Mouse (Mus musculus): ENCODE measurements around the gene Epx. TPM values are rescaled to one million over a fixed set of nuclear protein-coding genes. Genes with fewer than 3 reads are reported as not detected.

The Epx gene
- total RNA-seq, 2 experiments from 2014 or later, result not detected

DNA sequence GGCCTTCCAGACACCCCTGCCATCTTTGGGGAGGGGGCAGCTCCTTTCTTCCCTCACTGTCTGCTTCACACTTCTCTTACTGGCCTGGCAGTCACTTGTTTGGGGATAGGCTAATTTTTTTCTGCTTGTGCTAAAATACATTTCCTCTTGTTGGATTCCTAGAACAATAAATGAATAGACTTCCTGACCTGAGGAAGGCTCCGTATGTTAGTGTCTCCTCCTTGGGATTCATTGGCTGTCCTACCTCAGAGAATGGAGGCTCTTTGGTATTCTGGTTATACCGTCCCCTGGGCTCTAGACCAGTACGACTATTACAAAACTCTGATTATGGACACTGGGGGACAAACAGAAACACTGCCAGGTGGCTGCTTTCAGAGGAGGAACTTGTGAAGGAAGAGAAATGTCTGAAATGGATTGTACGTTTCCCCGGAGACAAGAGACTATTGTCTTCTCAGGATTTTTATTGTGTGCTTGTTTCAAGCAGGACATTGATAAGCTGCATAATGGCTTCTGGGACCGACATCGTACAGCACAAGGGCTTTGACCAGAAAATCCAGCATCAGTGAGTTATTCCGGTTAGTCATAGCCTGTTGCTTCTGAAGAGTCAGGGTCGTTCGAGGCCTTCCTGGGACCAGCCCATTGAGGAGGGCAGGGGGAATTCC lies 47.0 kb downstream of the Epx start, which contains the start of gene Lpo:
Gene Lpo, minus strand, starts transcription at position 51 of the 662 bp plus-strand sequence.
- DNase-seq, result no peak

DNA sequence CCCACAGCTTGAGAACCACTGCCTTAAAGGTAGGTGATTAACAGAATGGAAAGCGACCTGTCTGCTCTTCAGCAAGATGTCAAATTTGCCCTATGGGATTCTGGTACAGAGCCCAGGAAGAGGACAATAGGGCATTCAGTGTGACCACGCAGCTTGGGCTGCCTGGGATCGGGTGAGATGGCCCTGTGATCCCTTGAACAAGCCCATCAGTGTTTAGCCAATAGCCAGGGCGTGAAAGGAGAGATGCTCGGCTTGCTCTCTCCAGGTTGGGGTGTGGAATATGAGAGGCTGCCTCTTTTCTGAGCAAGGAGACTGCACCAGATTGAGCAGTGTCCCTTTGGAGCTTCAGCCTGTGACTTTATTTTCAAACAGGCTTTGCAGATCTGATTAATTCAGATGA lies 53.8 kb downstream of the Epx start:
- no peak for DNase-seq

DNA sequence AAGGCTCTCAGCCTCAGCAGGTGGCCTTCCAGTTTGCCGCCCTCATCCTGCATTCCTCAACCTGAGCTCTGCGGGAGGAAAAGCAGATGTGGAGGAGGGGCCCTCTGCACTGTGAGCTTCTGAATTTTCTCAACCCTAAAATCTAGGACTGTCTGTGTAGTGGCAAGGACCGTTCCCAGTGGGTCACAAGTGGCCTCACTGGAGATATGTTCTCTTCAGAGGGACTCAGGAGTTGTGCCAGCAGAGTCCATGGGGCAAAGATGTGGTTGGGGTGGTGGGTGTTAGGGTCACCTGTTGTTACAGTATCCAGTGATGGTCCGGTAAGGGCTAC lies 57.9 kb downstream of the Epx start:
- DNase-seq, result no peak

DNA sequence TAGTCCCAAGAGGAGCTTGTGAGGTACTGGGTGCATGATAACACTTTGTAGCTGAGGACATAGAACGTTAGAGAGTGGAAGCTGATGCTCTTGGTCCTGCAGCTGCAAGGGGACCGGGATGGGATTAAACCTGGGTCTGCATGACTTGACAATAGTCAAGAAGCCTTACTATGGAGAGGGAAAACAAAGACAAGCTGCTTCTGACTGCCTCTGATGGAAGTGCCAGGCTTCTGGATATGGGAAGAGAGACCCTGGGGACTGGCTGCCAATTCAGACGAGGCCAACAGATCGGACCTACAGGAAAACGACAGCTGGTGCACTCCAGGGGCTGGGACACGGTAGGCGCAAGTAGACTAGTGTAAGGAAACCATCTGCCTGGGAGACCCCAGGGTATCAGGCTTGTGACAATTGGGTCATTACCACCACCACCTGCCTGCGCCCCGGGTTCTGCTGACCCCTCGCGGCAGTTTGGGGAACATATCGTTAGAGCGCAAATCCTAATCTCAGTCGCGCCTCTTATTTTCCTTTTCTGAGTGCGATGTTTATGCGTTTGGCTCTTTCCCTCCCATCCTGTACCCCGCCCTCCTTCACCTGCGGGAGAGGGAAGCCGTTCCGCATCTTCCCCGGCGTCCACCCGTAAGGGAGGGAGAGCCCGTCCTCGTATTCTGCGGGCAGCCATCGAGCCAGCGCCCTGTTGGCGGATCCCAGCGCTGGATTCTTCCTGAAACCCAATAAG lies 58.5 kb downstream of the Epx start:
- peak; percentile 50 for DNase-seq

DNA sequence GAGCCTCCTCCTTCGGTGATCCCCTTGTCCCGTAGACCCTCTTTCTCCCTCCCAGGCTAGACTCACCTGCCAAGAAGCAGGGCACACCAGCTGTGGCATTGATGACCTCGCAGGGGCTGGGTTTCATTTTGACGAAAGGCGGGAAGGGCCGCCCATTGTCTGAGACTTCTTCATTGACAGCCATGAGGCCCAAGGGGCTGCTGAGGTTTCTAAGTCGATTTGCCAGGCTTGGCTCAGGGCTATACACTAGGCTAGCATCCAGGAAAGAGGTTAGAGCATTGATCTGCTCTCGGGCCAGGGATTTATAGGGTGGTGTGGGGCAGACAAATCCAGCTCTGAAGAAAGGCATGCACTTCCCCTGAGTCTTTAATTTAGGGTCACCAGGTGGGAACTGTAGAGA lies 60.5 kb downstream of the Epx start:
- no peak for DNase-seq

Other genes with a start within 250 kb of the Epx start
- under 1 TPM; 0.36 to 0.95 TPM for gene Rnf43, start 212.8 kb downstream of the Epx start, total RNA-seq (2021)
- gene Supt4a, start 138.0 kb downstream of the Epx start, total RNA-seq (2021), result 10 to 100 TPM; 47.9 to 49.9 TPM
- under 1 TPM in 1 of 2 experiments, not detected in 1; 0.07 TPM for gene Tspoap1, start 115.0 kb downstream of the Epx start, total RNA-seq (2021)
- under 1 TPM; 0.14 to 0.33 TPM for gene Mpo, start 82.0 kb downstream of the Epx start, total RNA-seq (2021)
- not detected for gene Lpo, start 47.2 kb downstream of the Epx start, total RNA-seq (2021)
- 1 to 10 TPM; 5.6 to 5.7 TPM for gene Mks1, start 22.3 kb downstream of the Epx start, total RNA-seq (2021)
- not detected for gene Olfr462, start 16.7 kb upstream of the Epx start, total RNA-seq (2021)
- not detected for gene Olfr463, start 21.9 kb upstream of the Epx start, total RNA-seq (2021)
- not detected for gene Olfr464, start 45.4 kb upstream of the Epx start, total RNA-seq (2021)
- 100 to 1,000 TPM; 202 to 205 TPM for gene Dynll2, start 112.0 kb upstream of the Epx start, total RNA-seq (2021)
- 100 to 1,000 TPM; 207 to 224 TPM for gene Srsf1, start 171.8 kb upstream of the Epx start, total RNA-seq (2021)
- 10 to 100 TPM; 36.7 to 41.3 TPM for gene Vezf1, start 192.7 kb upstream of the Epx start, total RNA-seq (2021)
- 10 to 100 TPM; 39.5 to 40.0 TPM for gene Cuedc1, start 222.5 kb upstream of the Epx start, total RNA-seq (2021)

Data from heart, postnatal 4 days (tissue).